9 mouse cellular contexts compared by ENCODE assay signal in the genomic region with DNA sequence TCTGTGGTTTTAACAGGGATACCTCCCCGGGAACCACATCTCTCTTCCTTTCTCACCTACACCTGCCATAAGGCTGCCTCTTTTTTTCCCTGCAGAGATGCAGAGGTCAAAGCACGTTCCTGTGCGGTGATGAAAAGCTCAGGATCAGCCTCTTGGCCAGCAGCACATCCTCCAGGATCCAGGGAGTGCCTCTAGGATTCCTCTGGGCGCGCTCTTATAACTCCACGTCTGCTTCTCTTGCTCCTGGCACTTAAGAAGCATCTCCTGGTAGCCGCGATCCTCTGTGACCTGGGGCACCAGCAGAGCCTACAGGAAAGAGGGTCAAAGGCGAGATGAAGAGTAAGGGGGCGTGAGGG. TPM values are rescaled to one million over a fixed set of nuclear protein-coding genes. Genes with fewer than 3 reads are reported as not detected.
DNase-seq lines count a peak whose midpoint lies in the region; ATAC-seq lines count a peak whose summit lies in the region.
"Had no signal": no experiment of that assay in that cellular context is flagged by ENCODE, and none has a peak within 500 bp of the region (broad histone marks: within the 10 kb centered on the region; RNA-seq: fewer than 3 reads in every experiment).

No protein-coding gene starts in this region.

- H3K9me3 ChIP-seq in heart, embryonic 14.5 days (ENCODE audit: control insufficient read depth, low read length): no peaks in the 10 kb centered on the region
- no peaks in the 10 kb centered on the region for H3K9me3 ChIP-seq in embryonic facial prominence, embryonic 10.5 days
- no peaks in the 10 kb centered on the region for H3K9me3 ChIP-seq in hindbrain, embryonic 14.5 days (ENCODE audit: control insufficient read depth, low read length)
- no peaks in the 10 kb centered on the region for H3K9me3 ChIP-seq in midbrain, embryonic 14.5 days (ENCODE audit: control insufficient read depth, low read length)

- DNase-seq in heart, postnatal 36 days: no peak
- DNase-seq in embryonic facial prominence, embryonic 10.5 days (ENCODE audit: low spot score): no peak
- DNase-seq in hindbrain, embryonic 14.5 days (ENCODE audit: low spot score): no peak
- no peak for DNase-seq in midbrain, embryonic 14.5 days
- DNase-seq in right cerebral cortex, postnatal 14 days: no peak
- no peak for DNase-seq in urinary bladder, postnatal 25 days (ENCODE audit: low spot score)
- DNase-seq in layer of hippocampus, adult 9-11 months: no peak

- peaks cover 53% of the 10 kb centered on the region for H3K27me3 ChIP-seq in heart, embryonic 14.5 days (ENCODE audit: control insufficient read depth, insufficient read depth, low read length)
- peaks cover 54% of the 10 kb centered on the region for H3K27me3 ChIP-seq in embryonic facial prominence, embryonic 10.5 days (replicated peaks; ENCODE audit: low read depth, poor library complexity, severe bottlenecking)
- H3K27me3 ChIP-seq in hindbrain, embryonic 14.5 days (ENCODE audit: control insufficient read depth, insufficient read depth, low read length): peaks cover 4% of the 10 kb centered on the region; the same call in 1 of the 2 replicates
- no peaks in the 10 kb centered on the region for H3K27me3 ChIP-seq in midbrain, embryonic 14.5 days (ENCODE audit: control insufficient read depth, insufficient read depth, low read length)

- intact Hi-C loops in heart, postnatal 36 days (cut with DNase I): no loop called here

- under 1% methylated on average over 10 of the region's 10 CpGs for WGBS in heart, embryonic 14.5 days
- WGBS in embryonic facial prominence, embryonic 10.5 days: 1% methylated on average over 10 of the region's 10 CpGs
- WGBS in hindbrain, embryonic 14.5 days: 2% methylated on average over 10 of the region's 10 CpGs
- WGBS in midbrain, embryonic 14.5 days: 2% methylated on average over 10 of the region's 10 CpGs

- peaks cover 0 to 5% of the 10 kb centered on the region in 2 experiments; a peak in 2 of 4 replicates for H3K4me1 ChIP-seq in heart, embryonic 14.5 days (ENCODE audit: control insufficient read depth in 2 of 2, insufficient read depth in 2 of 2, low read length in 2 of 2)
- peaks cover 21% of the 10 kb centered on the region for H3K4me1 ChIP-seq in embryonic facial prominence, embryonic 10.5 days
- peaks cover 3% of the 10 kb centered on the region; the same call in 1 of the 2 replicates for H3K4me1 ChIP-seq in hindbrain, embryonic 14.5 days (replicated peaks; ENCODE audit: control insufficient read depth, insufficient read depth, low read length)
- H3K4me1 ChIP-seq in midbrain, embryonic 14.5 days (ENCODE audit: control insufficient read depth, insufficient read depth, low read length): 0 out of 2 replicates have a peak, but pooled peaks cover 2% of the 10 kb centered on the region

- ATAC-seq in heart, embryonic 14.5 days (ENCODE audit: insufficient number of reproducible peaks, insufficient read depth, low FRiP score, low read depth): no peak
- no peak for ATAC-seq in hindbrain, embryonic 14.5 days (ENCODE audit: low FRiP score)
- ATAC-seq in midbrain, embryonic 14.5 days (ENCODE audit: low FRiP score, low TSS enrichment): no peak

- peak overlapping the region; percentile 45 to 49 for H3K4me3 ChIP-seq in heart, embryonic 14.5 days (ENCODE audit: control insufficient read depth in 1 of 2, insufficient read depth in 1 of 2, low read depth in 1 of 2, low read length in 2 of 2)
- peak overlapping the region; percentile 73 for H3K4me3 ChIP-seq in embryonic facial prominence, embryonic 10.5 days
- peak overlapping the region; percentile 75 for H3K4me3 ChIP-seq in hindbrain, embryonic 14.5 days (replicated peaks; ENCODE audit: low read length)
- H3K4me3 ChIP-seq in midbrain, embryonic 14.5 days (replicated peaks; ENCODE audit: low read depth, low read length): peak overlapping the region; percentile 71

- H3K4me2 ChIP-seq in heart, embryonic 14.5 days (ENCODE audit: low read length): peak overlapping the region; percentile 84
- peak overlapping the region; percentile 98 for H3K4me2 ChIP-seq in hindbrain, embryonic 14.5 days (replicated peaks)
- peak overlapping the region; percentile 69 for H3K4me2 ChIP-seq in midbrain, embryonic 14.5 days (ENCODE audit: low read length)

- H3K9ac ChIP-seq in heart, embryonic 14.5 days (ENCODE audit: low read length): peak overlapping the region; percentile 46; the same call in 1 of the 2 replicates
- H3K9ac ChIP-seq in hindbrain, embryonic 14.5 days: peak overlapping the region; percentile 87
- H3K9ac ChIP-seq in midbrain, embryonic 14.5 days (replicated peaks; ENCODE audit: low read length): peak overlapping the region; percentile 74

- no peaks in the 10 kb centered on the region for H3K36me3 ChIP-seq in heart, embryonic 14.5 days (ENCODE audit: control insufficient read depth, insufficient read depth, low read length)
- no peaks in the 10 kb centered on the region for H3K36me3 ChIP-seq in embryonic facial prominence, embryonic 10.5 days (replicated peaks)
- no peaks in the 10 kb centered on the region for H3K36me3 ChIP-seq in hindbrain, embryonic 14.5 days (replicated peaks; ENCODE audit: control insufficient read depth, insufficient read depth)
- H3K36me3 ChIP-seq in midbrain, embryonic 14.5 days (ENCODE audit: control insufficient read depth, insufficient read depth, low read length): no peaks in the 10 kb centered on the region

- no peak overlapping the region for H3K27ac ChIP-seq in heart, embryonic 14.5 days (replicated peaks in 1 of 2; ENCODE audit: control insufficient read depth in 1 of 2, insufficient read depth in 1 of 2, low read depth in 2 of 2, low read length in 2 of 2)
- peak overlapping the region; percentile 72; the same call in 1 of the 2 replicates for H3K27ac ChIP-seq in embryonic facial prominence, embryonic 10.5 days (replicated peaks)
- H3K27ac ChIP-seq in hindbrain, embryonic 14.5 days: peak overlapping the region; percentile 64; the same call in 1 of the 2 replicates
- peak overlapping the region; percentile 52; the same call in 1 of the 2 replicates for H3K27ac ChIP-seq in midbrain, embryonic 14.5 days (replicated peaks; ENCODE audit: low read depth, low read length)

RNA-seq across cellular contexts. Expression of gene Lhfpl3, which starts 0.4 kb away (rescaled TPM):
- 0.12 and 0.16 TPM in 2 replicates for polyA plus RNA-seq in heart, embryonic 14.5 days (2014; fragmentation: Nextera tagmentation; extraction: Ambion mirVana)
- not detected for total RNA-seq in heart, postnatal 36 days (2021)
- polyA plus RNA-seq in embryonic facial prominence, embryonic 10.5 days (2016; fragmentation: Nextera tagmentation; extraction: Ambion mirVana): 0.16 and 0.46 TPM in 2 replicates
- 23.9 and 30.0 TPM in 2 replicates for polyA plus RNA-seq in hindbrain, embryonic 14.5 days (2014; fragmentation: Nextera tagmentation; extraction: Ambion mirVana)
- polyA plus RNA-seq in midbrain, embryonic 14.5 days (2014; fragmentation: Nextera tagmentation; extraction: Ambion mirVana): 15.5 and 20.7 TPM in 2 replicates
- total RNA-seq: MEL had no signal

Comparison
In these comparisons a context has a peak if more than half of its experiments do, and no peak if none do; other contexts are left out.
1. H3K27ac ChIP-seq: peak in embryonic facial prominence, embryonic 10.5 days (single experiment), hindbrain, embryonic 14.5 days (single experiment) and midbrain, embryonic 14.5 days (single experiment); none in heart, embryonic 14.5 days (0 of 2).
2. RNA of gene Lhfpl3, which starts 0.4 kb away (polyA plus RNA-seq): 23.9 to 30.0 TPM in hindbrain, embryonic 14.5 days and 15.5 to 20.7 TPM in midbrain, embryonic 14.5 days; 0.16 to 0.46 TPM in embryonic facial prominence, embryonic 10.5 days and 0.12 to 0.16 TPM in heart, embryonic 14.5 days; every median in the first group is over 10 times any median in the second.
3. Peak in every context shown above with its lines, with median percentiles within 50 percentile points of each other: H3K4me2 ChIP-seq, H3K4me3 ChIP-seq and H3K9ac ChIP-seq.